Mouse (Mus musculus) E14TG2a.4 (cell line): ENCODE measurements around the gene Dennd4b.

Experiments used
- CTCF ChIP-seq: conservative IDR thresholded peaks from 2 replicates; pipeline ENCODE4 v1.5.1; 2014; ENCODE audit warnings: low read length
- POU5F1 ChIP-seq: IDR thresholded peaks from 2 replicates; pipeline ENCODE4 v1.6.1; 2014; ENCODE audit warnings: low read length, borderline replicate concordance

GRCm38 (mm10) chr3:90264687-90265033 is 325 bp upstream of the Dennd4b start:
- TF ChIP-seq CTCF (no peak; the same call in 1 of the 2 replicates), POU5F1 (no peak)
